Mouse (Mus musculus) embryonic facial prominence, embryonic 13.5 days (tissue): ENCODE results near the gene Sgcd. TPM values are rescaled to one million over a fixed set of nuclear protein-coding genes. Genes with fewer than 3 reads are reported as not detected.
"Not testable (repeated sequence)": the region's sequence is repeated elsewhere in the genome, so short reads cannot be mapped to it uniquely, and the experiment has no call there.

ENCODE experiments used
- ATAC-seq: fragments of 200-750 bp; cut with Nextera tagmentation; 2 replicates; pipeline ENCODE4 v1.8.0; 2017; ENCODE audit warnings: low read depth; ENCODE audit not compliant: insufficient number of reproducible peaks, insufficient read depth, low FRiP score, low TSS enrichment
- H3K27ac ChIP-seq: fragments of 300-500 bp; sonication (generic); 2 replicates; pipeline ENCODE4 v1.5.1; 2015; ENCODE audit warnings: moderate library complexity, mild to moderate bottlenecking, inconsistent platforms
- H3K27me3 ChIP-seq: fragments of 300-500 bp; sonication (generic); 2 replicates; pipeline ENCODE4 v1.6.1; 2015; ENCODE audit warnings: mild to moderate bottlenecking, inconsistent platforms
- H3K36me3 ChIP-seq: fragments of 300-500 bp; sonication (generic); 2 replicates; pipeline ENCODE4 v1.6.1; 2015; ENCODE audit warnings: mild to moderate bottlenecking, inconsistent platforms
- H3K4me1 ChIP-seq: fragments of 300-500 bp; sonication (generic); 2 replicates; pipeline ENCODE4 v1.6.1; 2015; ENCODE audit warnings: inconsistent platforms
- H3K4me2 ChIP-seq: fragments of 300-500 bp; sonication (generic); 2 replicates; pipeline ENCODE4 v1.6.1; 2015; ENCODE audit warnings: moderate library complexity, mild to moderate bottlenecking, inconsistent platforms
- H3K4me3 ChIP-seq: fragments of 300-500 bp; sonication (generic); 2 replicates; pipeline ENCODE4 v1.5.1; 2015; ENCODE audit warnings: mild to moderate bottlenecking, inconsistent platforms
- H3K9ac ChIP-seq: fragments of 300-500 bp; sonication (generic); 2 replicates; pipeline ENCODE4 v1.6.1; 2015; ENCODE audit warnings: mild to moderate bottlenecking, inconsistent platforms
- H3K9me3 ChIP-seq: fragments of 300-500 bp; sonication (generic); 2 replicates; pipeline ENCODE4 v1.6.1; 2016; ENCODE audit warnings: inconsistent platforms
- WGBS: fragments of 180-500 bp; shearing (Covaris S2); methylation state at CpG from one replicate; pipeline ENCODE4 v1.1.7; 2015; ENCODE audit warnings: mixed read lengths; 5-methylcytosine and 5-hydroxymethylcytosine counted together
- polyA plus RNA-seq: library from polyadenylated mRNA; unstranded; fragments of >200 nt; fragmentation: Nextera tagmentation; extraction: Ambion mirVana; gene quantifications from 2 replicates; pipeline ENCODE4 v1.2.1, GENCODE M21; 2015

The Sgcd gene
- polyA plus RNA-seq, 1 experiment from 2014 or later, result 11.4 TPM

GRCm38 (mm10) chr11:47765859-47766258 lies 222.9 kb downstream of the Sgcd start:
- H3K27me3 ChIP-seq, result no peaks in the 10 kb centered on the region
- 90% methylated on average over 2 of the region's 2 CpGs for WGBS
- ATAC-seq, result no peak
- no peaks in the 10 kb centered on the region for H3K4me1 ChIP-seq
- no peaks in the 10 kb centered on the region for H3K9me3 ChIP-seq
- H3K4me2 ChIP-seq, result no peak overlapping the region
- H3K36me3 ChIP-seq, result no peaks in the 10 kb centered on the region
- H3K9ac ChIP-seq, result no peak overlapping the region
- H3K27ac ChIP-seq, result no peak overlapping the region
- H3K4me3 ChIP-seq, result no peak overlapping the region

- not testable (repeated sequence) for ATAC-seq, H3K4me3 ChIP-seq
- WGBS, result 88% methylated on average over 3 of the region's 3 CpGs
Observed at GRCm38 (mm10) chr11:47763569-47763968, 225.2 kb downstream of the Sgcd start.

GRCm38 (mm10) chr11:47759015-47759414 lies 229.8 kb downstream of the Sgcd start:
- WGBS, result 82% methylated on average over 4 of the region's 4 CpGs
- H3K36me3 ChIP-seq, result no peaks in the 10 kb centered on the region
- H3K4me2 ChIP-seq, result no peak overlapping the region
- no peak for ATAC-seq
- H3K4me3 ChIP-seq, result no peak overlapping the region
- no peak overlapping the region for H3K9ac ChIP-seq
- H3K9me3 ChIP-seq, result no peaks in the 10 kb centered on the region
- H3K27ac ChIP-seq, result no peak overlapping the region
- H3K4me1 ChIP-seq, result no peaks in the 10 kb centered on the region
- H3K27me3 ChIP-seq, result no peaks in the 10 kb centered on the region

More at GRCm38 (mm10) chr11:47763569-47763968, 225.2 kb downstream of the Sgcd start:
- not testable (repeated sequence) for H3K9me3 ChIP-seq, H3K4me1 ChIP-seq, H3K9ac ChIP-seq, H3K27me3 ChIP-seq, H3K4me2 ChIP-seq, H3K36me3 ChIP-seq, H3K27ac ChIP-seq

GRCm38 (mm10) chr11:47742806-47743205 lies 246.0 kb downstream of the Sgcd start:
- Histone ChIP-seq H3K36me3 (no peaks in the 10 kb centered on the region), H3K9me3 (no peaks in the 10 kb centered on the region), H3K27ac (no peak overlapping the region), H3K9ac (no peak overlapping the region), H3K4me2 (no peak overlapping the region), H3K27me3 (no peaks in the 10 kb centered on the region), H3K4me3 (no peak overlapping the region), H3K4me1 (no peaks in the 10 kb centered on the region)
- no peak for ATAC-seq
- 68% methylated on average over 2 of the region's 2 CpGs for WGBS

GRCm38 (mm10) chr11:47704930-47705787 lies 283.6 kb downstream of the Sgcd start:
- 62% methylated on average over 8 of the region's 8 CpGs for WGBS
- H3K27me3 ChIP-seq, result no peaks in the 10 kb centered on the region
- no peaks in the 10 kb centered on the region for H3K4me1 ChIP-seq
- no peak overlapping the region for H3K4me3 ChIP-seq
- H3K4me2 ChIP-seq, result no peak overlapping the region
- no peaks in the 10 kb centered on the region for H3K36me3 ChIP-seq
- no peak overlapping the region for H3K9ac ChIP-seq
- H3K27ac ChIP-seq, result no peak overlapping the region
- no peak for ATAC-seq
- no peaks in the 10 kb centered on the region for H3K9me3 ChIP-seq

- no peak for ATAC-seq
- H3K4me2 ChIP-seq, result no peak overlapping the region
- H3K9ac ChIP-seq, result no peak overlapping the region
- H3K27me3 ChIP-seq, result no peaks in the 10 kb centered on the region
- H3K4me1 ChIP-seq, result no peaks in the 10 kb centered on the region
- H3K9me3 ChIP-seq, result no peaks in the 10 kb centered on the region
- no peak overlapping the region for H3K27ac ChIP-seq
- no peaks in the 10 kb centered on the region for H3K36me3 ChIP-seq
- WGBS, result 57% methylated on average over 1 of the region's 1 CpGs
- no peak overlapping the region for H3K4me3 ChIP-seq
Observed at GRCm38 (mm10) chr11:47695611-47696010, 293.2 kb downstream of the Sgcd start.

- H3K4me1 ChIP-seq, result no peaks in the 10 kb centered on the region
- no peak overlapping the region for H3K9ac ChIP-seq
- H3K4me2 ChIP-seq, result no peak overlapping the region
- ATAC-seq, result no peak
- WGBS, result 5% methylated on average over 1 of the region's 1 CpGs
- H3K27me3 ChIP-seq, result no peaks in the 10 kb centered on the region; the same call in 1 of the 2 replicates
- H3K27ac ChIP-seq, result no peak overlapping the region
- no peak overlapping the region for H3K4me3 ChIP-seq
- no peaks in the 10 kb centered on the region for H3K9me3 ChIP-seq
- H3K36me3 ChIP-seq, result no peaks in the 10 kb centered on the region
Observed at GRCm38 (mm10) chr11:47658135-47658534, 330.6 kb downstream of the Sgcd start.

- Histone ChIP-seq H3K9me3 (no peaks in the 10 kb centered on the region), H3K36me3 (no peaks in the 10 kb centered on the region), H3K27ac (no peak overlapping the region), H3K27me3 (no peaks in the 10 kb centered on the region), H3K4me1 (no peaks in the 10 kb centered on the region), H3K4me3 (no peak overlapping the region), H3K9ac (no peak overlapping the region), H3K4me2 (no peak overlapping the region)
- no peak for ATAC-seq
Observed at GRCm38 (mm10) chr11:47645911-47646310, 342.9 kb downstream of the Sgcd start.

GRCm38 (mm10) chr11:47641567-47642259 lies 347.1 kb downstream of the Sgcd start:
- no peak overlapping the region for H3K4me2 ChIP-seq
- H3K9ac ChIP-seq, result no peak overlapping the region
- no peaks in the 10 kb centered on the region for H3K27me3 ChIP-seq
- no peaks in the 10 kb centered on the region for H3K9me3 ChIP-seq
- no peak for ATAC-seq
- H3K4me1 ChIP-seq, result no peaks in the 10 kb centered on the region
- H3K4me3 ChIP-seq, result no peak overlapping the region
- H3K36me3 ChIP-seq, result no peaks in the 10 kb centered on the region
- H3K27ac ChIP-seq, result no peak overlapping the region
- 57% methylated on average over 2 of the region's 2 CpGs for WGBS

GRCm38 (mm10) chr11:47640556-47640955 lies 348.2 kb downstream of the Sgcd start:
- no peak for ATAC-seq
- H3K4me1 ChIP-seq, result no peaks in the 10 kb centered on the region
- no peak overlapping the region for H3K4me2 ChIP-seq
- H3K9me3 ChIP-seq, result no peaks in the 10 kb centered on the region
- no peak overlapping the region for H3K9ac ChIP-seq
- 41% methylated on average over 1 of the region's 1 CpGs for WGBS
- H3K4me3 ChIP-seq, result no peak overlapping the region
- H3K27ac ChIP-seq, result no peak overlapping the region
- no peaks in the 10 kb centered on the region for H3K36me3 ChIP-seq
- no peaks in the 10 kb centered on the region for H3K27me3 ChIP-seq

GRCm38 (mm10) chr11:47630186-47630585 lies 358.6 kb downstream of the Sgcd start:
- Histone ChIP-seq H3K9ac (no peak overlapping the region), H3K4me1 (no peaks in the 10 kb centered on the region), H3K27me3 (no peaks in the 10 kb centered on the region), H3K4me3 (no peak overlapping the region), H3K27ac (no peak overlapping the region), H3K4me2 (no peak overlapping the region), H3K9me3 (no peaks in the 10 kb centered on the region), H3K36me3 (no peaks in the 10 kb centered on the region)
- 80% methylated on average over 2 of the region's 2 CpGs for whole genome bisulfite sequencing
- no peak for ATAC-seq

- H3K27ac ChIP-seq, result no peak overlapping the region
- no peaks in the 10 kb centered on the region for H3K27me3 ChIP-seq
- no peaks in the 10 kb centered on the region for H3K4me1 ChIP-seq
- H3K36me3 ChIP-seq, result no peaks in the 10 kb centered on the region
- H3K9ac ChIP-seq, result no peak overlapping the region
- no peak overlapping the region for H3K4me3 ChIP-seq
- ATAC-seq, result no peak
- H3K4me2 ChIP-seq, result no peak overlapping the region
- H3K9me3 ChIP-seq, result no peaks in the 10 kb centered on the region
- 79% methylated on average over 4 of the region's 4 CpGs for WGBS
Observed at GRCm38 (mm10) chr11:47609892-47610291, 378.9 kb downstream of the Sgcd start.
